8 mouse cellular contexts compared by ENCODE assay signal in the genomic region with DNA sequence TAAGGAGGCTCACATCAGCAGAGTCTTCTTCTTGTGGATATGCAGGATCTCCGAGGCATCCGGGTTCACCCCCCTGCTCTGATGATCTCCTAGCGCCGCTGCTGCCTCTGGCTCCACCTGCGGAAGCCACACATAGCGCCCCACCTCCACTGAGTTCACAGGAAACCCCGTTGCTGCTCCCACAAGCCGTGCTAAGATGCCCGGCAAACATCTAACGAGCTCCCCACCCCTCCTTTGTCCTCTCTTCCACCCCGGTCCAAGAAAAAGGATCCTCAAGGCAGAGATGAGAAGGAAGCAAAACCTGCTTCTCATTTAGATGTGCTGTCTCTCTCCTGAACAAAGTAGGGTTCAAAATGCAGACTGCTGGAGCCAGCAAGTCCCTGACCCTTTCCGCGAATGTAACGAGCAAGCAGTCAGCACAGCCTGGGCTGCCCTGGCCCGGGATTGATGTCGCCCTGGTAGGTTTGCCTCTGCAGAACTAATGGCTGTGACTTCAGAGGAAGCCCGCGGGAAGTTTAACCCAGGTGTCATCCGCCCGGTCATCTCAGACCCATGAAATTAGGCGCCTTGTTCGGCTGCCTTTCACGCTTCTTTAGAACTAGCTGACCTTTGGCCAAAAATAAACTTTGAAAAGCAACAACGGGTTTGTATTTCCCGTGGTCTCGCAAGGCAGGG. TPM values are rescaled to one million over a fixed set of nuclear protein-coding genes. Genes with fewer than 3 reads are reported as not detected.
DNase-seq lines count a peak whose midpoint lies in the region; ATAC-seq and TF ChIP-seq lines count a peak whose summit lies in the region.

No protein-coding gene starts in this region.

- no peak overlapping the region for H3K4me3 ChIP-seq in intestine, postnatal 0 days (ENCODE audit: low read depth, low read length)
- peak overlapping the region; percentile 9; the same call in 1 of the 2 replicates for H3K4me3 ChIP-seq in lung, embryonic 14.5 days (ENCODE audit: low read depth, low read length)
- peak overlapping the region; percentile 13; the same call in 1 of the 2 replicates for H3K4me3 ChIP-seq in olfactory bulb, adult 2 months (ENCODE audit: insufficient read depth, low read depth, low read length)

- no peak for TF ChIP-seq CTCF in intestine, postnatal 0 days (IDR thresholded peaks at IDR 0.05; ENCODE audit: low read depth)
- TF ChIP-seq CTCF in lung, embryonic 14.5 days (IDR thresholded peaks at IDR 0.05; ENCODE audit: low read depth) = no peak
- TF ChIP-seq CTCF in olfactory bulb, adult 2 months (IDR thresholded peaks at IDR 0.05; ENCODE audit: insufficient read depth, low read depth, low read length) = no peak

- peak overlapping the region; percentile 18; the same call in 1 of the 2 replicates for H3K4me2 ChIP-seq in intestine, postnatal 0 days (replicated peaks; ENCODE audit: low read depth)
- peak overlapping the region; percentile 54 for H3K4me2 ChIP-seq in lung, embryonic 14.5 days

- H3K27me3 ChIP-seq in intestine, postnatal 0 days (replicated peaks; ENCODE audit: control insufficient read depth, insufficient read depth, low read length) = no peaks in the 10 kb centered on the region
- H3K27me3 ChIP-seq in lung, embryonic 14.5 days (ENCODE audit: insufficient read depth, low read length) = no peaks in the 10 kb centered on the region

- DNase-seq in CD8-positive naive resting alpha-beta T cell, adult 2 months (ENCODE audit: low read depth in 2 of 2, low spot score in 2 of 2) = peak; percentile 46 to 62
- peak; percentile 66 for DNase-seq in embryo, embryonic 11 days
- peak; percentile 32 for DNase-seq in lung, embryonic 14.5 days
- DNase-seq in cerebellum, postnatal 14 days = no peak
- DNase-seq in urinary bladder, adult 18-20 months (ENCODE audit: low spot score in 2 of 2) = no peak
- DNase-seq in adrenal gland, adult 2 months = no peak

- WGBS in intestine, postnatal 0 days = 39% methylated on average over 26 of the region's 26 CpGs
- WGBS in lung, embryonic 14.5 days = 17% methylated on average over 26 of the region's 26 CpGs
- 42% methylated on average over 26 of the region's 26 CpGs for WGBS in olfactory bulb, adult 2 months

- H3K36me3 ChIP-seq in intestine, postnatal 0 days (ENCODE audit: control insufficient read depth, insufficient read depth) = no peaks in the 10 kb centered on the region
- H3K36me3 ChIP-seq in lung, embryonic 14.5 days (ENCODE audit: insufficient read depth) = no peaks in the 10 kb centered on the region

- no peaks in the 10 kb centered on the region for H3K4me1 ChIP-seq in intestine, postnatal 0 days (replicated peaks; ENCODE audit: control insufficient read depth, insufficient read depth, low read length)
- peaks cover 6% of the 10 kb centered on the region for H3K4me1 ChIP-seq in lung, embryonic 14.5 days (ENCODE audit: insufficient read depth)
- H3K4me1 ChIP-seq in olfactory bulb, adult 2 months (ENCODE audit: control insufficient read depth, insufficient read depth, low read length) = peaks cover 10% of the 10 kb centered on the region

- no peak overlapping the region for H3K9ac ChIP-seq in intestine, postnatal 0 days (ENCODE audit: low read depth, low read length)
- H3K9ac ChIP-seq in lung, embryonic 14.5 days = 0 out of 2 replicates have a peak overlapping the region, but pooled peaks have one; percentile 15

- no peak for TF ChIP-seq POLR2A in olfactory bulb, adult 2 months (IDR thresholded peaks at IDR 0.05; ENCODE audit: insufficient read depth, low read depth, low read length)

- no peak for ATAC-seq in intestine, postnatal 0 days
- no peak for ATAC-seq in lung, embryonic 14.5 days (ENCODE audit: insufficient read depth)

- H3K27ac ChIP-seq in intestine, postnatal 0 days (ENCODE audit: low read depth, low read length) = no peak overlapping the region
- no peak overlapping the region for H3K27ac ChIP-seq in lung, embryonic 14.5 days (ENCODE audit: low read depth)
- H3K27ac ChIP-seq in olfactory bulb, adult 2 months (ENCODE audit: insufficient read depth, low read depth, low read length) = no peak overlapping the region

- no peaks in the 10 kb centered on the region for H3K9me3 ChIP-seq in intestine, postnatal 0 days (ENCODE audit: control insufficient read depth)
- H3K9me3 ChIP-seq in lung, embryonic 14.5 days (ENCODE audit: low read depth, low read length) = no peaks in the 10 kb centered on the region

RNA-seq across cellular contexts. Expression of a gene that starts 33.4 kb away (rescaled TPM):
- 1.1 and 1.5 TPM in 2 replicates for polyA plus RNA-seq in intestine, postnatal 0 days (2015; fragmentation: Nextera tagmentation; extraction: Ambion mirVana)
- 2.8 and 3.1 TPM in 2 replicates for polyA plus RNA-seq in lung, embryonic 14.5 days (2014; fragmentation: Nextera tagmentation; extraction: Ambion mirVana)
- polyA plus RNA-seq in olfactory bulb, adult 2 months (2012; ENCODE audit: insufficient read depth, insufficient read length, low replicate concordance, missing spikeins) = not detected in 2 replicates
- under 1 TPM; 0.24 to 0.43 TPM for total RNA-seq in adrenal gland, adult 2 months (2021)
- 0.35 TPM in 1 of 2 replicates, not detected in the other for polyA plus RNA-seq in adrenal gland, adult 2 months (2012; rRNA removed)

Comparison
In these comparisons a context has a peak if more than half of its experiments do, and no peak if none do; other contexts are left out.
1. DNase-seq: peak in CD8-positive naive resting alpha-beta T cell, adult 2 months (2 of 2), embryo, embryonic 11 days (single experiment) and lung, embryonic 14.5 days (single experiment); none in cerebellum, postnatal 14 days (0 of 2), urinary bladder, adult 18-20 months (0 of 2) and adrenal gland, adult 2 months (single experiment).